Mouse (Mus musculus) heart, adult 11 months (tissue): ENCODE data around the gene Dhx35.

Experiments
- DNase-seq: peaks from one replicate; pipeline ENCODE4 v3.0.0; 2022

Dhx35 gene

GRCm38 (mm10) chr2:158815686-158816085 is 21.1 kb downstream of the Dhx35 start:
- DNase-seq, result no peak

- no peak for DNase-seq
These were observed 21.6 kb downstream of the Dhx35 start for GRCm38 (mm10) chr2:158816239-158816638.

GRCm38 (mm10) chr2:158817708-158818107 is 23.1 kb downstream of the Dhx35 start:
- peak; percentile 71 for DNase-seq

DNA sequence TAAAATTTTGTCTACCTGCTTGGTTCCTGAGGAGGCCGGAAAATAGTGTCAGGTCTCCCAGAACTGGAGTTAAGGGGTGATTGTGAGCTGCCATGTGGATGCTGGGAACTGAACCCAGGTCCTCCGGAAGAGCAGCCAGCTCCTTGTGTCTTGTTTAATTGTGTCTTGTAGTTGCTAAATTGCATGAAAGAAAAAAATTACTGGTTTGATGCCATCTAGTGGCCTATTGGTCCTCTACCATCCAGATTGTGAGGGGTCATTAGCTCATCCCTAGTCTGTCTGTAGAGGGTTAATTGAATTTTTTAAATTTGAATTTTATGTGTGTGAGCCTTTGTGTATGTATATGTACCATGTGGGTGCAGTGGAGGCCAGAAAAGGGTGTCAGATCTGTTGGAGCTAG is 33.5 kb downstream of the Dhx35 start:
- no peak for DNase-seq

DNA sequence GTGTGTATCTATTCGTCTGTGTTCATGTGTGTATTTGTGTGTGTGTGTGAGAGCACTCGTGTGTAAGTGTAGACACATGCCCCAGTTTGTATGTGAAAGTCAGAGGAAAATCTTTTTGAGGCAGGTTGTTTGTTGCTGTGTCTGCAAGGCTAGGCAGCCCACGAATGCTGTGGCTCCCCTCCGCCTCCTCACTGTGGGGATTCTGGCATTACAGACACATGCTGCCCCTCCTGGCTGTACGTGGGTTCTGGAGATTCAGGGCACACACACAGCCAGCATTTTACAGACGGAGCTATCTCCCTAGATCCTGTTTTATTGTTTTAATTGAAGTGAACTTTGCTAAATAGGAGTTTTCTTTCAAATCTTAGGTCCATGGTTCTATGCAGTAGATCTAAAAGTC is 35.1 kb downstream of the Dhx35 start:
- DNase-seq, result no peak

GRCm38 (mm10) chr2:158833221-158833620 is 38.6 kb downstream of the Dhx35 start:
- DNase-seq, result no peak

GRCm38 (mm10) chr2:158833645-158834044 is 39.0 kb downstream of the Dhx35 start:
- DNase-seq, result no peak

DNA sequence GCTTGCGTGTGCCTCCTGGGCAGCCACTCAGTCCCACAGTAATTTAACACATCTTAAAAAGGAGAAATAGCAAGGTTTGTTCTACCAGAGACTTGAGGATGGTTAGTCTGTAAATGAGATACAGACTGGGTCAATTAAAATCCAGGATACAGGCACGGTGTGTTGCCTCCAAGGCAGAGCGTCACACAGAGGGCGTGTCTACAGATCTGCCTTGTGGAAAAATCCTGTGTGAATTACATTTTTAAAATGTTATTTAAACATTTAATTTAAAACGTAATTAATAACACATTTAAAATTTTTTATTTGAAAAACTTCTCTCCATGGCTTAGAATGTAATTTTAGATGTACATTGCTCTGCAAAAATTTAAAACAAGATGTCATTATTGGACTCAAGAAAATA is 48.7 kb downstream of the Dhx35 start:
- DNase-seq, result no peak

DNA sequence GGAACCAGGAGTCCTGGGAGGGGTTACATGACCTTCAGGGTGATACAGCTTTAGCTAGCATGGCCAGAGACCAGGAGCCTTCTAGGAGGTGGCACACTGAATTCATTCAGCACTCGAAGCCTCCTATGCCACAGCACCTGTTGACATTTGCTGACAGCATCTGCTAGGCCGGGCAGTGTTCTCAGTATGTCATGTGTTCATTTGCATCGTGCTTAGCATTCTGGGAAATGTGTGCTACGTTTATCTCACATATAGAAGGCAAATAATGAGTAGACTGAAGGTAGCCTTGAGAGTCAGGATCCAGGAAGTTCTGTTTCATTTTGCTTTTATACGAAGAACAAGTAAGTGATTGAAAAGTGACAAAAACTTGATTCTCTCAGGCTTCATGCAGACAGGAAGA is 50.4 kb downstream of the Dhx35 start:
- no peak for DNase-seq

DNA sequence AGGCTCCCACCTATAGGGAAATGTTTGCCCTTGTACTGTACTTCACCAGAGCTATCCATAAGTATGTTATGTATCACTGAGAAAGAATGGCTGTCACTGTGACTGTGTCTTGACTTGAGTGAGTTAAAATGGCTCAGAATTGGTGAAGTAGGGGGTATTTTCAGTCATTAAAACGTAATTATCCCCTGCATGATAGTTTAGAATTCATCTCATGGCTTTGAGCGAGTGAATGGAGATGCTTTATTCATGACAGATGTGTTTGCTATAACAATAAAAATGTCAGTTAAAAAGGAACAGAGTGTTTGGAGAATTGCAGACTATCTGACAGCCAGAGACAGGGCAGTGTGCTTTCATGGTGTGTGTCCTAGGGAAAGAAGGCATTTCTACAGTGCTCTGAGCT is 51.6 kb downstream of the Dhx35 start:
- DNase-seq, result no peak

DNA sequence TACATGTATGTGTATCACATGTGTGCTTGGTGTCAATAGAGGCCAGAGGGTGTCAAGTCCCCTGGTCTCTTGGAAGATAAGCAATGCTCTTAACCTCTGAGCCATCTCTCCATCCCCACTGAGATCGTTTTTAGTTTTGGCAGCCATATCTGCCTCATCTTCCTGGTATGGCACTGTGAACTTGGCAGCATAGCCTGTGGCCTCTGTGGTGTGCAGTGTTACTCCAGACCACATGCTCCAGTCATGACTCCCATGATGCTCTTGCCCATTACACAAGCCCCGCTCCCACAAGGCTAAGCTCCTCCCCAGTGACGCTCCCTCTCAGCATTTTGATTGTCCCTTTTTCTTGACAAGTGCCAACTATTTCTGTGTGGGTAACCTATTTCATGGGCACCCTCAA is 53.4 kb downstream of the Dhx35 start:
- DNase-seq, result no peak

GRCm38 (mm10) chr2:158849416-158849815 is 54.8 kb downstream of the Dhx35 start:
- no peak for DNase-seq

DNA sequence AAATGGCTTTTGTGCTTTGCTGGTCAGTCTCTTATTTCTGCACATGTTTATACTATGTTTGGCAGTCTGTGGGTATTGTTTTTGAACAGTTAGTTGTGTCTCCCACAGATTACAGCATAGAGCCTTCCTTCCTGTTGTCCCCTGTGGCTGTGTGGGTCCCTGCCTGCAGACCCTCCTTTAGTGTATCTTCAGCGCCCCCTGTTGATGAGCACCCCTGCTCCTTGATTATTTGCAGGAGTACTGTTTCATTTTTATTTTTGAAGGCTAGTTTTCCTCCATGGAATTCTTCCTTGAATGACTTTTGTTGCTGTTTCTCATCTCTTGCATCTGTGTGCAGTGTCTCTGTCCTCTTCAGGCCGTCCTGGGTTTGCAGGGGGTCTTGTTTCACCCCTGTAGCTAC is 58.0 kb downstream of the Dhx35 start:
- no peak for DNase-seq

DNA sequence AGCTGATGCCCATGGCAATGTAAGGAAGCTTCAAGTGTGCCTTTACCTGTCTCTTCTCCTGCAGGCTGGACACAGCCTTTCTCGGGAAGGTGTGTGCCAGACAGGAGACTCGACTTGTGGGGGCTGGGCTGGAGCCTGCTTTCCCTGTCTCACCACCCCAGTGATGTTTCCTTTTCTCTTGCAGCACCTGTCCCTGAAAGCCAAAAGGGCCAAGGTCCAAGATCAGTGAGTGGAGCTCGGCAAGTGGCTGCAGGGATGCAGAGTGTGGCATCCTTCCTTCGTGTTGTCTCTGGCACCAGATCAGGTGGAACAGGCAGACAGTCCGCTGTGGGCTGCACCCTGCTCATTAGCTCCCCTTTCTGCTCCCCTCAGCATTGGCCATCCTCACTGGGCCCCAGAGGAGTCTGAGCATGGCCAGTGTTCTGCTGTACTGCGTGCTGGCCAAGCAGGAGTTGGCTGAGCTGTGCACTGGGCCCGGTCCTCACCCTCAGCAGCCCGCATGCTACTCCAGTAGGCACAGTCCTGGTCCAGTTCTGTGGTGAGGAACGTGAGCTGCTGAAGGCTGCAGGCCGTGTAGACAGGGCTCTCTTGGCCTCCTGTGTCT is 62.4 kb downstream of the Dhx35 start:
- DNase-seq, result no peak

- DNase-seq, result no peak
These were observed 63.0 kb downstream of the Dhx35 start for GRCm38 (mm10) chr2:158857579-158857978.

- no peak for DNase-seq
These were observed 66.5 kb downstream of the Dhx35 start for GRCm38 (mm10) chr2:158861115-158861514.

DNA sequence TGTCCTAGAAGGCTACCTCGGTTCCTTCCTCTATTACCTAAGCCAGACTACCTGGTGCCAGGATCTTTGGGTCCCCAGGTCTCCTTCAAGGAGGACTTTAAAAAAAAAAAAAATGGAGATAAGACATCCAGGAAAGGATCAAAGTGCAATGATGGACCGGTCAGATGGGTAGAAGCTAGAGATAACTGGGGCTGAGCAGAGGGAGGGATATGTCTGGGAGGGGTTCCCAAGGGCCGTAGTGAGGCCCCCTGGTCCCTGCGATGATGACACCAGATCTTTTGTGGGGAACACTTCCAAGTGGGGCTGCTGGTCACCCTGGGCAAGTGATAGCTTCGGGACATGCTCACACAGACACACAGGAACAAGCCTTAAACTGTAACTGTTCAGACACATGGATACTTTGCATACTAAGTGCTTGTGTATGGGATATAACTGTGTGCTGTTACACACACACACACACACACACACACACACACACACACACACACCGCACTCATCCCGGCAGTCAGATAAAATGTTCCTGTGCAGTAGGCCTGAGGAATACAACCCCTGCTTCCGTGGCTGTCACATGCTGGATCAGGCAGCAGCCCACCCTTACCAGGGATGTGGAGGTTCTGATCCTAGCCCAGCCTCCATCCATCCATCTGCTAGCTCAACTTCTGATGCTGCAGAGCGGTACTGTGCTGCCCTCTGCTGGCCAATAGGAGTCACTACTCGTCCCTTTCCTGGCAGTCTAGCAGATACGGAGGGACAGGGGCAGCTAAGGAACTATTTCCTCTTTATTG is 68.9 kb downstream of the Dhx35 start:
- peak; percentile 91 for DNase-seq

DNA sequence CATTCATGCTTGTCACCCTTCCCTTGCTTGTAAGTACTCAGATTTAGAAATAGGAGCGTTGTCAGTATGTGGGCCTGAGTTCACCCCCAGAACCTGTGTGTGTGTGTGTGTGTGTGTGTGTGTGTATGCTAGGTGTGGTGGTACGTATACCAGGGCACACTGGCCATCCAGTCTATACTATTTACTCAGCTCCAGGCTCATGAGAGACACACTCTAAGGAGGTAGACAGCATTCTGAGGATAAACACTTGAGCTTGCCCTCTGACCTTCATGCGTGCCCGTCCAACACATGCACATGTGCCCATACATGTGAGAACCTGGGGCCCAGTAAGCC is 69.5 kb downstream of the Dhx35 start:
- DNase-seq, result no peak

GRCm38 (mm10) chr2:158865358-158865757 is 70.8 kb downstream of the Dhx35 start:
- DNase-seq, result peak; percentile 93

DNA sequence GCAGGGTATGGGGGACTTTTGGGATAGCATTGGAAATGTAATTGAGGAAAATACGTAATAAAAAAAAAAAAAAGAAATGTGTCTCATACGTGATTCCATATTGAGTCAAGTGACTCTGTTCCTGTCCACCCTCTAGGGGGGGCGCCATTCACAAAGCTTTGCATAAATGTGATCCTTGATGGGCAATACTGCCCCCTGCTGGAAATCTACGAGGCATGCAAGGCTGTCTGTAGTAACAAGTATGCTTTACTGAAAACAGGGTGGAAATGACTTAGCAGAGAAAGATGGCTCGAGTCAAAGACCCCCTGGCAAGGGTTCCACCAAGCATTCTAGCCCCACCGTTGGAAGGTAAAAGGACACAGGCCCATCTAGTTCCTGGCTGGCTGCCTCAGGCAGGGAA is 92.0 kb downstream of the Dhx35 start:
- DNase-seq, result no peak

GRCm38 (mm10) chr2:158888531-158888930 is 93.9 kb downstream of the Dhx35 start:
- no peak for DNase-seq

DNA sequence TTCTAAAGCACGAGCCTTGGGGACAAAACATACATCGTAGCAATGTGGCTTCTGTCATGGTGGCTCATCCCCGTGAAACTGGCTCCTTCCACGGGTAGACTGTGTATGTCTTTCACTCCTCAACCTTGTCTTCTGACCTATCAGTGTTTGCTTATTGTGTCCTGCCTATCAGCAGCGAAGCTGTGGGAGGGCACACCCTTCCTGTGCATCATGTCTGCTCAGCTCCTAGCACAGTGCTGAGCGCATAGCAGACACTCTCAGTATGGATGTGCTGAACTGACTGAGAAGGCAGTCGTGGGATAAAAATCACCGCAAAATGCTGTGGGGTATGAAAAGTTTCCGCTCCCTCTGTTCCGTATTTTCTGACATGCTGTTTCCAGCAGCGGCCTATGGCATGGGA is 94.6 kb downstream of the Dhx35 start:
- DNase-seq, result no peak

- no peak for DNase-seq
These were observed 96.7 kb downstream of the Dhx35 start for GRCm38 (mm10) chr2:158891319-158891718.

GRCm38 (mm10) chr2:158893171-158893853 is 98.7 kb downstream of the Dhx35 start:
- no peak for DNase-seq
